Mouse (Mus musculus): Measurements from ENCODE around the gene Litaf. TPM values are rescaled to one million over a fixed set of nuclear protein-coding genes. Genes with fewer than 3 reads are reported as not detected.
"Not testable (repeated sequence)": the region's sequence is repeated elsewhere in the genome, so short reads cannot be mapped to it uniquely, and the experiment has no call there.

The Litaf gene
- polyA plus RNA-seq, 1 experiment from 2014 or later: 106 TPM

GRCm38 (mm10) chr16:10974939-10975338, 91.0 kb downstream of the Litaf start:
- H3K27ac ChIP-seq (replicated peaks): peak overlapping the region; percentile 68; the same call in 1 of the 2 replicates
- DNase-seq (ENCODE audit: low spot score): no peak
- WGBS: 68% methylated on average over 5 of the region's 5 CpGs
- no peaks in the 10 kb centered on the region for H3K27me3 ChIP-seq (ENCODE audit: low read depth, poor library complexity, severe bottlenecking)
- H3K9me3 ChIP-seq (replicated peaks): no peaks in the 10 kb centered on the region
- no peak overlapping the region for H3K4me3 ChIP-seq
- H3K4me1 ChIP-seq: peaks cover 61% of the 10 kb centered on the region
- H3K36me3 ChIP-seq: peaks cover 21% of the 10 kb centered on the region

GRCm38 (mm10) chr16:10974037-10974446, 91.9 kb downstream of the Litaf start:
- Histone ChIP-seq H3K36me3 (peaks cover 21% of the 10 kb centered on the region), H3K4me1 (peaks cover 61% of the 10 kb centered on the region), H3K9me3 (replicated peaks) (no peaks in the 10 kb centered on the region), H3K27ac (replicated peaks) (peak overlapping the region; percentile 68), H3K4me3 (no peak overlapping the region), H3K27me3 (ENCODE audit: low read depth, poor library complexity, severe bottlenecking) (no peaks in the 10 kb centered on the region)
- 44% methylated on average over 3 of the region's 3 CpGs for WGBS
- DNase-seq (ENCODE audit: low spot score): peak; percentile 32

DNA sequence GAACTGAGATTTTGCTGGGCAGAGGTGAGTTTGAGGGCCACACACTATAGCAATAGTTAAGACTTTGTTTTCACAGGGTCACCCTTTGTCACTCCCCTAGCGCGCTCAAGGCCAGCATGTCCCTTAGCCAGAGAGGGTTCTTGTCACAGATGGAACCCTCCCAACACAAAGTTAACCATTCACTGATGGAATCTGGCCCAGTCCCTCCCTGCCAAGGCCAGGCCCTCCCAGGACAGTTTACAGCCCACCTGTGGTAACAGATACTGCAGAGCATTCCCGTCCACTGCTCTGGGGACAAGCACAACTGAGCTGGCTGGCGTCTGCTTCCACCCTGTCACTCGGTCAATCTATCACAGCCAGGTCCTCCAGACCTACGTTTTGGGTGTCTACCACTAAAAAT, 93.7 kb downstream of the Litaf start:
- H3K36me3 ChIP-seq: peaks cover 13% of the 10 kb centered on the region; the same call in 1 of the 2 replicates
- no peaks in the 10 kb centered on the region for H3K27me3 ChIP-seq (ENCODE audit: low read depth, poor library complexity, severe bottlenecking)
- peaks cover 65% of the 10 kb centered on the region for H3K4me1 ChIP-seq
- peak overlapping the region; percentile 19; the same call in 1 of the 2 replicates for H3K27ac ChIP-seq (replicated peaks)
- no peak for DNase-seq (ENCODE audit: low spot score)
- H3K9me3 ChIP-seq (replicated peaks): no peaks in the 10 kb centered on the region
- WGBS: 89% methylated on average over 6 of the region's 6 CpGs
- no peak overlapping the region for H3K4me3 ChIP-seq

DNA sequence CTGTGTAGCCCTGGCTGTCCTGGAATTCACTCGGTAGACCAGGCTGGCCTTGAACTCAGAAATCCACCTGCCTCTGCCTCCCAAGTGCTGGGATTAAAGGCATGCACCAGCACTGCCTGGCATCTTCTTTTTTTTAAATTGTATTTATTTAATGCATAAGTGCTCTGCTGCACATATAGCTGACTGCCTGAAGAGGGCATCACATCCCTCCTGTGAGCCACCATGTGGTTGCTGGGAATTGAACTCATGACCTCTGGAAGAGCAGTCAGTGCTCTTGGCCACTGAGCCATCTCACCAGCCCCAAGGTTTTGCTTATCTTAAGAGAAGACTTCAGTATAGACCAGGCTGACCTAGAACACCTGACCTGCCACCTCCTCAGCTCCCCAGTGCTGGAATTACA, 96.0 kb downstream of the Litaf start:
- not testable (repeated sequence) for H3K27me3 ChIP-seq (ENCODE audit: low read depth, poor library complexity, severe bottlenecking); H3K9me3 ChIP-seq (replicated peaks); H3K4me3 ChIP-seq; DNase-seq (ENCODE audit: low spot score)
- 83% methylated on average over 1 of the region's 1 CpGs for WGBS
- H3K4me1 ChIP-seq: peaks cover 43% of the 10 kb centered on the region
- H3K27ac ChIP-seq (replicated peaks): peak overlapping the region; percentile 60
- peaks cover 19% of the 10 kb centered on the region for H3K36me3 ChIP-seq

DNA sequence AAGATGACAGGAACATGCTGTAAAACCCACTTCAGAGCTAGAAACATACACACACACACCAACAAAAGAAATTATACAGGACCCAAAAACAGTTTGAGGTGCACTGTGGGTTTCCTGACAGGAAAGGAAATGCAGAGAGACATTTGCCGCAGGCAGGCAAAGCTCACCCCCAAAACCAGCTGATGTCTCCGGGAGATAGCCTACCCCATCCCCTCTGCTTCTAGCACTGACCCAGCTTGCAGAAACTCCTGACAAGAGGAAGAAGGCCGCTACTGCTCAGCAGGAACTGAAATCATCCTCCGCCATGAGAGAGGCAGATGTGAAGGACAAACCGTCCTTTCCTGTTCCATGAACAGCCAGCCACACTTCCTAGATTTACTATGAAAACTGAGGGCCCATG, 96.6 kb downstream of the Litaf start:
- no peak for DNase-seq (ENCODE audit: low spot score)
- Histone ChIP-seq H3K4me3 (no peak overlapping the region), H3K27me3 (ENCODE audit: low read depth, poor library complexity, severe bottlenecking) (no peaks in the 10 kb centered on the region), H3K27ac (replicated peaks) (0 out of 2 replicates have a peak overlapping the region, but pooled peaks have one; percentile 18), H3K4me1 (peaks cover 38% of the 10 kb centered on the region), H3K36me3 (peaks cover 23% of the 10 kb centered on the region), H3K9me3 (replicated peaks) (no peaks in the 10 kb centered on the region)
- 83% methylated on average over 5 of the region's 5 CpGs for WGBS

- peak overlapping the region; percentile 42 for H3K27ac ChIP-seq (replicated peaks)
- DNase-seq (ENCODE audit: low spot score): no peak
- 94% methylated on average over 4 of the region's 4 CpGs for WGBS
- no peaks in the 10 kb centered on the region for H3K27me3 ChIP-seq (ENCODE audit: low read depth, poor library complexity, severe bottlenecking)
- no peaks in the 10 kb centered on the region for H3K9me3 ChIP-seq (replicated peaks)
- no peak overlapping the region for H3K4me3 ChIP-seq
- peaks cover 34% of the 10 kb centered on the region for H3K36me3 ChIP-seq
- H3K4me1 ChIP-seq: peaks cover 29% of the 10 kb centered on the region
These were observed 97.7 kb downstream of the Litaf start for GRCm38 (mm10) chr16:10968299-10968698.

- peaks cover 26% of the 10 kb centered on the region for H3K4me1 ChIP-seq
- no peak overlapping the region for H3K4me3 ChIP-seq
- H3K9me3 ChIP-seq (replicated peaks): no peaks in the 10 kb centered on the region
- no peak overlapping the region; the same call in 1 of the 2 replicates for H3K27ac ChIP-seq (replicated peaks)
- DNase-seq (ENCODE audit: low spot score): no peak
- no peaks in the 10 kb centered on the region for H3K27me3 ChIP-seq (ENCODE audit: low read depth, poor library complexity, severe bottlenecking)
- H3K36me3 ChIP-seq: peaks cover 37% of the 10 kb centered on the region
- WGBS: 93% methylated on average over 7 of the region's 7 CpGs
These were observed 98.2 kb downstream of the Litaf start for GRCm38 (mm10) chr16:10967756-10968155.

DNA sequence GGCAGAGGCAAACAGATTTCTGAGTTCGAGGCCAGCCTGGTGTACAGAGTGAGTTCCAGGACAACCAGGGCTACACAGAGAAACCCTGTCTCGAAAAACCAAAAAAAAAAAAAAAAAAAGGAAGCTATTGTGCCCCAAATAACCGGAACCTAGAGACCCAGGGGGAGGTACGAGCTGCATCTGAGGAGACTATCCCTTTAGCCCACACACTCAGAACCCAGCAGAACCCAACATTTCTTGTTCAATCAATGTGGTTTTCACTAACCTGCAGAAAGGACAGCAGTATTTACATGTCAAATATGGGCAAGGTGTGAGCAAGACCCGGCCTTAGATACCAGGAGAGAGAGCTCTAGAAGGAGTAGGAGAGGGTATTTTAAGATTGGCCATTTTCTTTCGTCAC, 98.9 kb downstream of the Litaf start:
- 78% methylated on average over 6 of the region's 6 CpGs for WGBS
- Histone ChIP-seq H3K4me1 (peaks cover 23% of the 10 kb centered on the region), H3K36me3 (peaks cover 44% of the 10 kb centered on the region), H3K4me3 (no peak overlapping the region), H3K9me3 (replicated peaks) (no peaks in the 10 kb centered on the region), H3K27me3 (ENCODE audit: low read depth, poor library complexity, severe bottlenecking) (no peaks in the 10 kb centered on the region), H3K27ac (replicated peaks) (no peak overlapping the region)
- no peak for DNase-seq (ENCODE audit: low spot score)

- peaks cover 8% of the 10 kb centered on the region; the same call in 1 of the 2 replicates for H3K4me1 ChIP-seq
- H3K9me3 ChIP-seq (replicated peaks): no peaks in the 10 kb centered on the region
- WGBS: 84% methylated on average over 2 of the region's 2 CpGs
- H3K27ac ChIP-seq (replicated peaks): no peak overlapping the region
- H3K4me3 ChIP-seq: no peak overlapping the region
- H3K27me3 ChIP-seq (ENCODE audit: low read depth, poor library complexity, severe bottlenecking): no peaks in the 10 kb centered on the region
- DNase-seq (ENCODE audit: low spot score): no peak
- H3K36me3 ChIP-seq: peaks cover 64% of the 10 kb centered on the region
These were observed 100.9 kb downstream of the Litaf start for GRCm38 (mm10) chr16:10965034-10965433.

- Histone ChIP-seq H3K27ac (replicated peaks) (no peak overlapping the region), H3K4me3 (no peak overlapping the region), H3K36me3 (peaks cover 77% of the 10 kb centered on the region), H3K4me1 (peaks cover 18% of the 10 kb centered on the region), H3K9me3 (replicated peaks) (no peaks in the 10 kb centered on the region), H3K27me3 (ENCODE audit: low read depth, poor library complexity, severe bottlenecking) (no peaks in the 10 kb centered on the region)
- DNase-seq (ENCODE audit: low spot score): no peak
- 95% methylated on average over 10 of the region's 10 CpGs for WGBS
These were observed 105.0 kb downstream of the Litaf start for GRCm38 (mm10) chr16:10960916-10961315.

DNA sequence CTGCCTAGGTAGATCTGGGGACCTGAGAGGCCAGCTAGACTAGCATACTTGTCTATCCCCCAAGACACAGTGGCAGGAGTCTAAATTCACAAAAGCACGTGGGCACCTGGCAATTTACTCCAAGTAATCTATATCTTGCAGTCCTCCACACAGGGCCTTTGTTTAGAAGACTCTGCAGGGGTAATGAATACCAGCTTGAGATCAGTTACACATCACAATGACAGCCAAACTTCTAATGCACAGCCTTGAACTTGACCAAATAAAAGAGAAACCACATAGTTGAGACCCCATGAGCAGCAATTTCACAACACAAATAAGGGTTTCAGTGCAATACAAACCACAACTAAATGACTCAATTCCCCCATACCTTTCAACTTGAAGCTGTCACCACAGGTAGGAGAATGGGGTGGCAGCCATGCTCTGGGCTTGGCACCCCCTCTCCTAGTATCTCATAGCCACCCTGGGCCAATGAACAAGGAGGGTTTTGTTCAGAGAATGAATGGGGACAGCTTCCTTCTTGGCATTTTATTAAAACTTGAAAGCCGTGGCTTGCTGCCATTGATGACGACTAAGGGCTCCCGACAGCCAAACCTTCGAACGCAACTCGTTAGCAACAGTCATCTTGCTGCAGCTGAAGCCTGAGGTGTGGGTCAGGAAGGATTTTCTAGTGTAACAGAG, 107.1 kb downstream of the Litaf start:
- Histone ChIP-seq H3K27me3 (ENCODE audit: low read depth, poor library complexity, severe bottlenecking) (no peaks in the 10 kb centered on the region), H3K4me3 (no peak overlapping the region), H3K36me3 (peaks cover 67% of the 10 kb centered on the region), H3K27ac (replicated peaks) (peak overlapping the region; percentile 79; the same call in 1 of the 2 replicates), H3K9me3 (replicated peaks) (no peaks in the 10 kb centered on the region), H3K4me1 (peaks cover 18% of the 10 kb centered on the region)
- DNase-seq (ENCODE audit: low spot score): no peak
- WGBS: 87% methylated on average over 7 of the region's 7 CpGs

DNA sequence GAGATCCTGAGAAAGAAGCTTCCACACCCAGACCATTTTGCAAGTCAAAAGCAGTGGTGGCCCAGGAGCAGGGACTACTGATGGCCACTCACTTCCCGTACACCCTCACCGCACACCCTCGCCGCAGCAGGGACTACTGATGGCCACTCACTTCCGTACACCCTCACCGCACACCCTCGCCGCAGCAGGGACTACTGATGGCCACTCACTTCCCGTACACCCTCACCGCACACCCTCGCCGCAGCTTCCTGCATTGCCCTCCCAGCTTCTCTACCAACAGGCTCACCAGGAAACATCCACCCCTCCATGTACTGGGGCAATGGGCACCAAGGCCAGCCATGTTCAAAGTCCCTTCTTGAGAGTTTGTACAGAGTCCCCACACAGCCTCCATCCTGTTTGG, 107.7 kb downstream of the Litaf start:
- H3K27ac ChIP-seq (replicated peaks): peak overlapping the region; percentile 79

DNA sequence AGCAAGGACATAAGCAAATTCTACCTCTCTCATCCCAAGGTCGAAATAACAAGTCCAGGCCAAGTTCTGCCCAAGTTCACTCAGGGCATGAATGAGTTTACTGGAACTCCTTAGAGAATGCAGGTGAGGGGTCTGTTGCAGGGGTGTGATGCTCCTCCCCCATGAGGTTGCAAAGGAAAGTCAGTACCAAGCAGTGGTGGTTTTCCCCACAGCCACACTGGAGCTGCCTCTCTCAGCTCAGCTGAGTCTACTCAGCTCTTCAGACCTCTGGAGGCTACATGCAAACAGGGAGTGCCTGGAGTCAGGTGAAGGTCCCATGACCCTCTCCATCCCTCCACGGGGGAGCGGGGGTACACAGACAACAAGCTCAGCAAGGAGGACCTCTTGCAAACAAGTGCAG, 108.2 kb downstream of the Litaf start:
- H3K9me3 ChIP-seq (replicated peaks): no peaks in the 10 kb centered on the region
- no peak overlapping the region for H3K4me3 ChIP-seq
- 79% methylated on average over 3 of the region's 3 CpGs for WGBS
- H3K27me3 ChIP-seq (ENCODE audit: low read depth, poor library complexity, severe bottlenecking): no peaks in the 10 kb centered on the region
- H3K27ac ChIP-seq (replicated peaks): peak overlapping the region; percentile 79
- no peak for DNase-seq (ENCODE audit: low spot score)
- peaks cover 18% of the 10 kb centered on the region for H3K4me1 ChIP-seq
- peaks cover 56% of the 10 kb centered on the region for H3K36me3 ChIP-seq

More for the DNA sequence above, 107.7 kb downstream of the Litaf start:
- 94% methylated on average over 12 of the region's 12 CpGs for WGBS
- Histone ChIP-seq H3K36me3 (peaks cover 61% of the 10 kb centered on the region), H3K4me1 (peaks cover 18% of the 10 kb centered on the region)
- DNase-seq (ENCODE audit: low spot score); H3K27me3 ChIP-seq (ENCODE audit: low read depth, poor library complexity, severe bottlenecking); H3K9me3 ChIP-seq (replicated peaks); H3K4me3 ChIP-seq: not testable (repeated sequence)

Measured in midbrain, embryonic 10.5 days (tissue).